Mouse (Mus musculus) megakaryocyte, embryonic 14.5 days (primary cell): ENCODE data around the gene Efnb2.

Experiments
- FLI1 ChIP-seq: IDR thresholded peaks from 2 replicates; pipeline ENCODE4 v1.6.1; 2012; ENCODE audit warnings: low read length, inconsistent platforms, mixed read lengths
- GATA1 ChIP-seq: IDR thresholded peaks from 3 replicates; pipeline ENCODE4 v1.6.1; 2012; ENCODE audit warnings: mixed read lengths, low read length, inconsistent platforms, borderline replicate concordance

- TF ChIP-seq GATA1 (no peak), FLI1 (no peak)
Observed at GRCm38 (mm10) chr8:8576286-8576685, 84.8 kb downstream of the Efnb2 start.
